Mouse (Mus musculus) cerebellum, postnatal 10 days (tissue): ENCODE measurements at regions not wholly inside any gene's neighbourhood (a gene's known extent, or its start where the extent isn't known, plus 50 kb on each side); places are given as distances from the start of the nearest gene placed in this dataset.
A peak's percentile ranks its signal among the peaks of the same experiment; 100 is the strongest.

Experiments used
- DNase-seq, 2 experiments: peaks; one replicate each; pipeline ENCODE4 v3.0.0; 2021; ENCODE audit warnings: mixed read lengths in 2 of 2

DNA sequence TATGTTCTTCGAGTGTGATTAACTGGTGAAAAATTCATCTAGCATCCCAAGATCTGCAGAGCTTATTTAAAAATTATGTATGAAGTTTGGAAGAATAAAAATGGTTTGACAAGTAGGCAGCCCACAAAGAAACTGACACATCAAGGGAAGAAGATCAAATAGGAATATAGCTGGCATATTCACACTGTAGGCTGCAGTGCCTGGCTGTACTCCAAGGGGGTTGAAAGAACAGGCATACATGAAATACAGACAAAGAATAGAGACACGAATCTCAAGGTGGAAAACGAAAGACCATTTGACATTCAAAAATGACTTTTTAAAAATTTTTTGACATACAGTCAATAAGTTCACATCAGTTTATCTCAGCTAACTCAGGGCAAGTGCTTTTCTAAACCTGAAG lies 1382.8 kb upstream of the Prmt6 start:
- peak; percentile 27 to 52 for DNase-seq
